Mouse (Mus musculus) frontal cortex, postnatal 25 days (tissue): ENCODE results near the gene Cbx5.

Experiments
- DNase-seq, 2 experiments: peaks; one replicate each; pipeline ENCODE4 v3.0.0; 2022; ENCODE audit warnings: low spot score in 2 of 2

Cbx5 gene

DNA sequence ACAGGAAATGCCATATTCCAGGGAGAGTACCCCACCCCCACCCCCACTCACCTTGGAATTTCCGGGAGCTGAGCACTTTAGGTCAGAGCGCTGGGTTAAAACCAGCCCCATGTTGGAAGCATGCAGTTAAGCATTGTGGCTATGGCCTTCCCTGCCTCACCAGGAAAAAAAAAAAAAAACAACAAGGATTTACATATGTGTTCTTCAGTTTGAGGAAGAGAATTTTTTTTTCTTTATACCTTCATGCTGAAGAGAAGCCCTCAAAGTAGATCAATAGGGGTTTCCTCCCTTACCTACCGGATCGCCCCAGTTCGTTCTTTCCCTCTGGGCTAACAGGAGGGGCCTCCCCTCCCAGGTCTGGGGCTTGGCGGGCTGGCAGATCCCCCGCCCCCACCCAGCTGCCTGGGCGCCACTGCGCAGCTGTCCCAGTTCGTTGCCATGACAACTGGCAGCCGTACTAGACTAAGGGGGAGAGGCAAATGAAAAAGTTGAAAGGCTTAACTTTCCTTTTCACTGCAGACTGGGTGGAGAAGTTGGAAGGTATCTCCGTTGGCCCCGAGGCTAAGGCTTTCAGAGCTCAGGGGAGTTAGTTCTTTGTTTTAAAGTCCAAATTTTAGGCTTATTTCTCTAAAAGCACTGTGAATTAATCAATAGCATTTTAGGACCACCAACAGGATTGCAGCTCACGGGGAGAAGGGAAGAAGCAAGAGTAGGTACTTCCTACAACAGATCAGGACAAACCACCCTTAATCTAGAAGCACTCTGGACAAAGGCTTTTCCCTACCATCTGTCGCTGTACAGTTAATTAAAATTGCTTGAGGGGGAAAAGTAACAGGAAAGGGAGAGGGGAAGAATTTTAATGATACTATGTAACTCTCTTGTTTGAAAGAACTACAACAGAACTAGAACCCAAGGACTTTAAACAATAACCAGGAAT is 24.4 kb downstream of the Cbx5 start:
- peak; percentile 60 to 78 for DNase-seq

DNA sequence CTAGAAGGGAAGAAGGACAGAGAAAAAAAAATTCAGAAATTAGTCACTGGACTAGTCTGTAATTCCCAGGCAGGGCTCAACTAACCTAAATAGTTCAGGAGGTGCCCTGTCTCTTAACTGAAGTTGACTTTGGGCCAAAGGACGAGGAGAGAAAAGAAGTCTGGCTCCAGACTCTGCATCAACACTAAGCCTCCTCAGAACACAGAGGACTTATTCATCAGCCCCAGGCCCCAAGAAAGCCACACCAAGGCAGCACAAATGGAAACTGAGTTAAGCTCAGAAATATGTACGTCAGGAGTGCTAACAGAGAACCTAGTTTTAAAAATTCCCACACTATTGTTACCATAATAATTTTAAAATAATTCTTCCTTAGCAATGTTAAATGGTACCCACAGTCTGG is 25.5 kb downstream of the Cbx5 start:
- no peak for DNase-seq

DNA sequence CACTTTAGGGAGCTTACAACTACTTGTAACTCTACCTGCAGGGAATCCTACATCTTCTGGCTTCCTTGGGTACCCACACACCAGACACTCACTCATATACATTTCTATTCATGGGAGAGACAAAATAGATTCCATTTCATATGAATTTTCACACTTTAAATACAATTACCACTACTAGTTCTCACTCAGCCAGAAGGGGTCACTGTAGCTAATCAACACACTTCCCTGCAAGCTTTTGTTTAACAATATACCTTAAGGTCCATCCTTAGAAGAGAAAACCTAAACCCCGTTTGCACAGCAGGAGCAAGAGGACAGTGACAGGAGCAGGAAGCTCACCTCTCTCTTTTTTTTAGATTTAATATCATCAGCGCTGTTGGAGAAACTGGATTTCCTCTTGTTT is 34.5 kb downstream of the Cbx5 start:
- DNase-seq: no peak

DNA sequence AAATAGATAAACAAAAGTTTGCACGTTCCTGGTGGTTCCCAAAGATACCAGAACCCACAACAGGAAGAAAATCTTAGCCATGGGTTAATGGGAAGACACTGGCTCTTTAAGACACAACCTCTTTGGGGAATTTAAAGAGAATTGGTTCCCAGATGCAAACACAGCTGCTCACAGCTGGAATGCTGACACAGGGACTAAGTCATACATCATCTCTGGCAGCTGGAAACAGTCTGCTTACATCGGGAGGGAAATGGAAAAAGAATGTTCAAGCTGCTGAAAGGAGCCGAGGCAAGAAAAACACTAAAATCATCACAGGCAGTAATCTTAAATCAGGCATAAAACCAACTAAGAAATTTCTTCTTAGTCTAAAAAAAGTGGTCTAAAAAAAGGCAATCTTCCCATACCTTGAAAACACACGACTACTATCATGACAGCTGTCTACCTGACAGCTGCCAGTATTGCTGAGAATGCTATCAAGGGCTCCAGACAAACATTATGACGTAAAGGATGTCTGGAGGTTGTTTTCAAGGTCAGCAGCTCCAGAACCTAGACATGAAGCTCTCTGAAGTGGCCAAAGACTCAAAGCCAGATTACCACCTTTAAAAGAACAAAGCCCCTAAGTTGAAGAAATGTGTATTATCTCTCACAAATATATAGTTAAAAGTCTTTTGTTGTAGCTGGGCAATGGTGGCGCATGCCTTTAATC is 37.4 kb downstream of the Cbx5 start:
- DNase-seq: no peak

DNA sequence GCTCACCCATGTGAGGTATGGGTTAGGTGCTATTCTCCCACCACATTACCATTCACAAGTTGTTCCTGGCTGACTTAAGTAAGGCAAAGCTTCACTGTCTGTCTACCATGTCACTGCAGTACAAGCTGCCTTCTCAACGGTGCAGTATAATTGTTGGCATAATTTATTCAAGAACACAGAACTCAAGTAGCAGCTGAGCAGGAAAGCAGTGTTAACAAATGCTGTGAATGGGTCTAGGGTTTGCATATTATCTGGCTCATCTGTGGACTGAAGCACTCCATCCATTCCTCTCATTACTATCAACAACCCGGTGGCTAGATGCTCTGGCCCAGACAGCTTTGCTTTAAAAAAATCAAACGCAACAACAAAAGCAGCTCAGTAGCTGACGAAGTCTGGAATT is 41.8 kb downstream of the Cbx5 start:
- no peak for DNase-seq

DNA sequence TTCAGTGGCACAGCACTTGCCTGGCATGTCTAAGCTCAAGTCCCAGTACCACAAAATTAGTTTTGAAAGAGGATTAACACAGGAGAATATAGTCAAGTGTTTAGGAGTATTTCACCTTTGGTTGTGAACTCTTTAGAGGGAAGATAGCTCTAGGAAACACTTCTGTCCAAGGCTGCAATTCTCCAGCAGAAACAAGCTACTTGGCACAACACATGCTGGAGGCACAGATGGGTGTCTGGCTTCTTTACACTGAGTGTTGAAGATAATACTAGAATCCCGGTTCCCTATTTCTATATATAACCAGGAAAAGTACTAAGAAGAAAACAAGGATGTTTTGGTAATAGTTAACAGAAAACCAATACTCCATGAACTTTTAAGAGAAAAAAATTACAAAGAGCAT is 42.8 kb downstream of the Cbx5 start:
- DNase-seq: no peak

DNA sequence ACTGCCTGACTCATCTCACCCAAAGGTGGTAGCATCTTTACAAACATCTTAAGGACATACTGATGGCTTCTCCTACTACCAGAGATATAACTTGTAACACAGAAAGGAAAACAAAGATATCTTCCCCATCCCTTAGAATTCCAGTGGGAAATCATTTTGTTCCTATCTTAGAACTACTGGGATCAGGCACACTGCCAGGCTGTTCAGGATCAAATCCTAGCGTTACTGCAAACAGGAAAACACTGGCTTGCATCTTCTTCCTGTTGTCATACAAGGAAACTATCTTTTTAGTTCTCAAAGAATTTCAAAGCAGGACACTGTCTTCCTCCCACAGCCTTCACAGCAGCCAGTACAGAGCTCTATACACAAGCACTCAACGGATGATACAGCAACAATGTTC is 46.0 kb downstream of the Cbx5 start:
- no peak for DNase-seq

DNA sequence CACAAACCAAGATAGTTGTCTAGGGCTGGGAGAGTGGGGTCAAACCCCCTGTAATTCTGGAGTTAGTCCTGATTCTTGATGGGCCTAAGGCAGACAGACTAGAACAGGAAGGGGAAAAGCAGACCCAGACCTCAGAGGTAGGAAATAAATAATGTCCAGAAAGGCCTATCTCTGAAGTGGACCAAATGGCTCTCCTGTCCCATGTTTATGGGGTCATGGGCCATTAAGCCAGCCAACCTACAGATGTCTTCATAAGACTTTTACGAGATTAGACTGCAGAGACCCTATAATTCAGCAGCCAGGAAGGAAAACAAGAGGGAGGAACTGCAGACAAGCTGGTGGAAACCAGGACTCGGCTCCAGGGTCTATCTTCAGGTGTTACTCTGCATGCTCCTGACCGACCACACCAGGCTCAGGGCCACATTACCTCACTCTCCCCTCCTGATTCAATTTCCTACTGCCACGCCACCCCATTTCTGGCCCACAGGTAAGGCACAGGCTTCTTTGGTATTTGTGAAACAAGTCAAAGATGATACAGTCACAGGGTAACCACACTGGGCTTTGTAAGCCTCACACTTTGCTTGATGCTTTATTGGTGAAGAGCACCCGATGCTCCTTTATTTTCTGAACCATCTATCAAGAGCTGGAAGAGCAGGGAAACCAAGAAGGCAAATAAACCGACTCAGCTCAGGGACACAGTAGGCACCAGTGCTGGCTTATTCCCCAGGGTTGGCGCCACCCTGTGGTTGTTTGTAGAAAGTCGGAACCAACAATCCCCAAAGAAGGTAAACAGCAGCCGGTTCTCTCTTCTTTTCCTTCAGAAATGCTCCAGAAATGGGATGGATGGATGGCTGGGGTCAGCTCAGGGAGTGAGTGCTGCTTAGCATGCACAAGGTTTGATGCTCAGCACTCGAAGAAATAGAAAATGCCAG is 48.8 kb downstream of the Cbx5 start:
- DNase-seq: no peak

DNA sequence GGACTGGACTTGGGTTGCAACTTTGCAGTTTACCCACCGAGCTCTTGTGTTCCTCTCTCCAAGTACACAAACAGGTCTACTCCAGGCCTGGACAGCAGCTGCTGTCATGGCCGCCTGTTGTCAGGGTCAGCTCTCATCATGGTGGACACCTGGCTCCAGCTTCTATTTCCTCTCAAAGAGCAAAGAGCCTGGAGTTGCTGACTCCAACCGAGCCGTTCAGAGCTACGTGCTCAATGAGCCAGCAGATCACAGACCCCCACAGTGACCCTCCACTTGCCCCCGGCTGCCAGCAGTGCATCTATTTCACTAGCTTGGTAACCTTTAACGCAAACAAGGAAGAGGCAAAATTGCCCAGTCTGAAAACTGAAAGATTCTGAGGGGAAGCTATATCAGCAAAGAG is 49.5 kb downstream of the Cbx5 start:
- DNase-seq: no peak

DNA sequence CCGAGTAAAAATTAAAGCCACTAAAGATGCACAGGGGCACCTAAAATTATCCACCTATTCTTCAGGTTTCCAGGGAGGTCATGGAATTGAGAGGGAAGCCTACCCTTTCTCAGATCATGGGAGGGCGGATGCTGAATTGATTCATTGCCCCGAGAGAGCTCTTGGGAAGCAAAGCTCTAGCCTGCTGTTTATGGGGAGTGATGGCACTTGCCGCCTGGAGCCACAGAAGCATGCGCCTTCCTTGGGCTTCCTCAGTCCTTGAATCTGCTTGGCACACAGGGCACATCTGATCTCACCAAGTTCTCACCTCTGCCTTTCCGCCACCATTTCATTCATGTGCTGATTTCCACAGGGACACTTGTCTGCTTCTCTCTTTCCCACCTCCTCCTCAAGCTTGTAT is 51.8 kb downstream of the Cbx5 start:
- no peak for DNase-seq

DNA sequence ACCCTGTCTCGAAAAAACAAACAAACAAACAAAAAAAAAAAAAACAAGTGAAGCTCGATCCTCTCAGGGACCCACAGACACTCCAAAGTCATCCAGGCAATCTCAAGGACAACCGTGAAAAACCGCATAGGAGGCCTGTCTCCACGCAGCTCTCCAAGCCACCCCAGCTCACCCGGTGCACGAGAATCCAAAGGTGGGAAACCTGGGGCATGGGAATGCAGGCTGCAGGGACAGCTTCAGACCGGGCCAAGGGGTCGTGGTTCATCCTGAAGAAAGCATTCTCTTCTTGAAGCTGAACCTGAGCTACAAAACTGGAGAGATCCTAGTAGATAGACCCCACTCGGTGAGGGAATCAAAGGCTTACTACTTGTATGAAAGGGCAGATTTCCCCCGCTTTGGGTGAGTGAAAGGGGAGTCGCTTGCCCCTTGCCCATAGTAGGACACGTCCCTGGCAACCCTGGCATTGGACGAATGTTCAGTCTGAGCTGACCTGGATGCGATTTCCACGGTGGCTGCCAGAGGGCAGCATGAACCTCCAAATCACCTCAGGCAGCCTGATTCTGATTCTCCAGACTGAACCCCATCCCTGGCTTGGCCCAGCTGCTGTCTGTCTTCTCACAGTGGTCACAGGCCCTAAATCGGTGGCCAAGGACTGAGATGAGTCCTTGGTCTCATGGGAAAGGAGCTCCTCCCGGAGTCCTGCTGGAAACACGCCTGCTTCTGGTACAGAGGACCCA is 54.0 kb downstream of the Cbx5 start:
- peak in 1 of 2 experiments; percentile 53 for DNase-seq

DNA sequence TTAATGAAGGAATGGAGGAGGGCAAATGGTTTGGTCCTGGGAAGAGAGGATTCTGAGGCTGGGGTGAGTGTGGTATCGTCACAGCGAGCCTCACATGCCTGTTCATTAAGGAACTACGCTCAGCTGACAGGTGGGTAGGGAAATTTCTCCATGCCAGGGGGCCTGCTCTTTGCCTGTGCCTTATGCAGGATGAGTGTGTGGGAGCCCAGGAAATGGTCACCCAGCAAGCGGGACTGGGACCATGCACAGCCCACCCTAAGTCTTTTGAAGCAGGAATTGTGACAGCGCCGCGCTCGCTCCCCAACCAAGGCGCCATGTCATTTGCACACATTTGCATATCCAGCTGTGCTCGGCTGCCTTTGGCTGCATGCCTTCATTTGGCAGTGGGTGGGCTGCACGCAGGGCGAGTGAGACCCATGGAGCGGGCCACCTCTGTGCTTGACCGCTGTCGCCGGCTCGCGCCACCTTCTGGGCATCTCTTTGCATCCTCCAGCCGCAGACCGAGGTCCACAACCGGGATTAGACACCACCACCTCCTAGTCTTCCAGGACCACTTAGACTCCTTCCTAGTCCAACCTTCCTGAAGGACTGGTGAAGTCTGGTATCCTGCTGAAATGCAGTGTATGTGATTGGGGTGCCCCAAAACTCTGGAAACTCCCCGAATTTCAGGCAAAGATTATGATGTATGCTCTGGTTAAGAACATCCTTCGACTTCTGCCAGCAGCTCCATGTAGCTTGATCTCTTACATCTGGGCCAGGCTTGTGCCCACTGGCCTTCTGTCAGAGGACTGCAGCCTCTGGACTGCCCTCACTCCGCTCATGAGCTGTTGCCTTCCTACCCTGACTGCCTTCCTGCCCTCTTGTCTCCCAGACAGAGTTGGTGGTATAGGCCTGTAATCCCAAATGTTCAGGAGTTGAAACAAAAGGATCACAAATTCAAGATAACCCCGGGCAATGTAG is 55.7 kb downstream of the Cbx5 start:
- DNase-seq: no peak

DNA sequence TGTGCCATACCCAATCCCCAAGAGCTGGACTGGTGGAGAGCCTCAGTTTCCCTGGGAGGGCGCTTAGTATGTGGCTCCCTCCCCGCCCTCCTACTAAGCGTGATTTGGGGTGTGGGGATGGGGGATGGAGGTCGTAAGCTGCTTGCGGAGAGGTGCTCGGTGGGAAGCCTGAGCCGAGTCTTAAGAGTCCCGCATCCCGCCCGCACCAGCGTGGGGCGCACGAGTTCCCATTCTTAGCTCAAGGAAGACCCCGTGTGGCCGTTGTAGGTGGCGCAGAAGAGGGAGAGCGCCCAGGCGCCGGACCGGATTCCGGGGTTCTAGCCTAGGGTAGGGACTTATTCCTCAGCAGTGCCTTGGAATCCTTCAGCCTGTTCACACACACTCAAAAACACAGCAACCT is 56.5 kb downstream of the Cbx5 start:
- DNase-seq: no peak

DNA sequence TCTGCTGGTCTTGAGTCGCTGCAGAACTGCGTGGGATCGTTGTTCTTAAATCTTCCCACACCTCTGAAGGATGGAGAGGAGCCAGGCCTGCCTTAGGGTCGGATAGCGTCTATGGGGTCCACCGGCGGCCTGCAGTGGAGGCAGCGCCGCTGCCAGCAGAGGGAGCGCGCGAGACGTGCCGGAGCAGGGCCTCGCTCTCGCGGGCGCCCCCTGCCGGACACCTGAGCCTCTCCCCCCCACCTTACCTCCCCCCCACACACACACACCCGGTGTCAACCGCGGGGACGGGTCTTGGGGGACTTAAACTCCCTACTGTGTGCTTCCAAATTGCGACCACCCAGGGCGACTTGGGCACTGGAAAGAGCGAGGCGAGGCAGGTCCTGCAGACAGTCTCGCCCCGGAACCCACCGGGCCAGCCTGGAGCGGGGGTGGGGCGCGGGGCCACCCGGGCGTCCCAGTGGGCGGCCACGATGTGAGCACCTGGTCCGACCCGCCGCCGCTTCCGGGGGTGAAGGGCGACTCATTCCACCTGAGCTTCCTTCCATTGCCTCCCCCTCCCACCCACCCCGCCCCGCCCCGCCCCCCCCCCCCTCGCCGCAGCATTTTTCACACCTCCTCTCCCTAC is 57.3 kb downstream of the Cbx5 start:
- peak; percentile 63 to 71 for DNase-seq

DNA sequence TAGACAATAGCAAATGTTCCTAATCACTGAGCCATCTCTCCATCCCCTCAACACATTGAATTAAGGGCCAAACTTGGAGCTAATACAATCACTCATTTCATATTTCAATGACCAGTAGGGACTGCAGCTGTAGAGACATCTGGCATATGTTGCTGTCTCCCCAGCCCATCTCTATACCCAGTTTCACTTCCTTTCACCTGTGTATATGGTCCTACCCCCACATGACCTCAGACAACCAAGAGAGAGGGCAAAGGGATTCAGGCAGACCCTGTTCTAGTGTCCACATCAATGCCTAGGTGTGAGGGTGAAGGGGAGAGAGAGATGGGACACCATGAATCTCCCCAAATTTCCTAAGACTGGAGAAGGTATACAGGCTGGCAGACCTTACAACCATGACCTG is 59.2 kb downstream of the Cbx5 start:
- no peak for DNase-seq

DNA sequence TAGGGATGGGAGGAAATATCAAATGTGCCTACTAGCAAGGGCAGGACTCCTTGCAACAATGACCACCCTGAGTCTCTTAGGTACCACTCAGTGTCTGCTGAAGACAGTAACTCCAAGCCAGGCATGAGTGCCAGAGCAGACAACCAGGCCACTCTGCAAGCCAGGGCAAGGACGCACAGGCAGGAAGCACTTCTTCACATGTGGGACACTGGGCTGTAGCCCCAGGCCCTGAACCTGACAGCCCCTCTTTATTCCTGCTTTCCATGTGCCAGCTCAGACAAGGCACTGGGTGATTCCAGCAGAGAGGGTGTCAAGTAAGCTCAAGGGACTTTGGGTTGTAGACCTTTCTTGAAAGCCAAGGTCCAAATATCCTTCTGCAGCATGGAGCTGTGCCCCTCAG is 60.8 kb downstream of the Cbx5 start:
- no peak for DNase-seq

DNA sequence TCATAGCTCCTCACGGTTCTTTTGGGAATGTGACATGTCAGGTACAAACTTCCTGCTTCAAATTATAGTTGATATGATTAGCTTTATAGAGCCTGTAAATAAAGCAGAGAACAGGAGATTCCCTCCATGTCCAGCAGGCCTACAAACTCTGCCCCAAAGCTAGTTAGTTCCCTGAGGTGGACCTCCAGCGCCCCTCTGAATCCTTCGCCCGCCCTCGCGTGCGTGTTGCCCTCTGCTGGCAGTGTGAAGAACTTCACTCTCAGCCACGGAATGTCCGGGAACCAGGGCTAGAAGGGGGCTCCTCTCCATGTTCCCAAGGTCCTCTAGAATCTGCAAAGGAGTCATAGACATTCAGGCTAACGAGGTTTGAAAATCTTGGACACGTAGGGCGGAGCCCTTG is 61.5 kb downstream of the Cbx5 start:
- no peak for DNase-seq

DNA sequence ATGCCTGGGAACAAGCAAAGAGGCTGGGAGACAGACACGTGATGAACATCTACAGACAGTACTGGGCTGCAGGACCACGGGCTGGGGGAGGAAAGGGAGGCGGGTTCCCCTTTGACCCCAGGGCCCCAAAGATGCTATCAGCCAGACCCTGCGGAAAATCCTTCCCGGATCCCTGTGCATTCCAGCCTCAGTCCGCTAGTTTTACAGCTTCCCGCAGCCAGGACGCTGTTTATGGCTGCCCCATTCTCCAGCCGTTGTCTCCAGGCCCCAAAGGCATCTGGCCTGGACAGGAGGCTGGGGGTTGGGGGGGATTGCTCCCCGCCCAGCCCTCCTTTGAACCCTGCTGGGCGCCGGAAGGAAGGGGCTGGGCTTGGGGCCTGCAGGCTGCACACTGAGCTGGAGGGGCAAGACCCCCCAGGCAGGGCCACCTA is 62.0 kb downstream of the Cbx5 start:
- no peak for DNase-seq

DNA sequence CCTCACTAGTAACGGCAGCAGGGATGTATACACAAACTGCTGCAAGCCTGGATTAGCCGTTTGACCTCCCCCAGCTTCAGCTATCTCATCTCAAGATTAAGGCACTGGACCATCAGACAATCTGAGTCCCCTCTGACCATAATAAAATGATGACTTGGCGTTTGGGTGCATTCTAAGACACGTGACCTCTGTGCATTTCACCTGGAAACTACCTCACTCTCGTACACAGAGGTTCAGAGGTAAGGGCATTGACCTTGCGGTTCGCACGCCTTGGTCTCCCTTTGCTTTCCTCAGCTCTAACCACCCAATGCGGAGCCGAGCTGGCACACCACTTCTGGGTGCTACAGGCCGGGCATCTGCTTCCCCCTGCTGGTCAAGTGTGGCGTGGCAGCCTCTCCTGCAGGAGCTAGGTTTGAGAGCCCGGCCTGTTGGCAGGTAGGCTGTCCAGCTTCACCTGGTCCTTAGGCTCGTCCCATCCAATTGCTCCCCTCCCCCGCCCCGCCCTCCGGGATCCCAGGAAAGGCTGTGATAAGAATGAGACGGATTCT is 62.7 kb downstream of the Cbx5 start:
- DNase-seq: peak; percentile 91 to 94
